Mouse (Mus musculus): ENCODE measurements around the gene Clca3a2. TPM values are rescaled to one million over a fixed set of nuclear protein-coding genes. Genes with fewer than 3 reads are reported as not detected.
"Not testable (repeated sequence)": the region's sequence is repeated elsewhere in the genome, so short reads cannot be mapped to it uniquely, and the experiment has no call there.

Gene Clca3a2
- polyA plus RNA-seq, 1 experiment from 2014 or later, result not detected

DNA sequence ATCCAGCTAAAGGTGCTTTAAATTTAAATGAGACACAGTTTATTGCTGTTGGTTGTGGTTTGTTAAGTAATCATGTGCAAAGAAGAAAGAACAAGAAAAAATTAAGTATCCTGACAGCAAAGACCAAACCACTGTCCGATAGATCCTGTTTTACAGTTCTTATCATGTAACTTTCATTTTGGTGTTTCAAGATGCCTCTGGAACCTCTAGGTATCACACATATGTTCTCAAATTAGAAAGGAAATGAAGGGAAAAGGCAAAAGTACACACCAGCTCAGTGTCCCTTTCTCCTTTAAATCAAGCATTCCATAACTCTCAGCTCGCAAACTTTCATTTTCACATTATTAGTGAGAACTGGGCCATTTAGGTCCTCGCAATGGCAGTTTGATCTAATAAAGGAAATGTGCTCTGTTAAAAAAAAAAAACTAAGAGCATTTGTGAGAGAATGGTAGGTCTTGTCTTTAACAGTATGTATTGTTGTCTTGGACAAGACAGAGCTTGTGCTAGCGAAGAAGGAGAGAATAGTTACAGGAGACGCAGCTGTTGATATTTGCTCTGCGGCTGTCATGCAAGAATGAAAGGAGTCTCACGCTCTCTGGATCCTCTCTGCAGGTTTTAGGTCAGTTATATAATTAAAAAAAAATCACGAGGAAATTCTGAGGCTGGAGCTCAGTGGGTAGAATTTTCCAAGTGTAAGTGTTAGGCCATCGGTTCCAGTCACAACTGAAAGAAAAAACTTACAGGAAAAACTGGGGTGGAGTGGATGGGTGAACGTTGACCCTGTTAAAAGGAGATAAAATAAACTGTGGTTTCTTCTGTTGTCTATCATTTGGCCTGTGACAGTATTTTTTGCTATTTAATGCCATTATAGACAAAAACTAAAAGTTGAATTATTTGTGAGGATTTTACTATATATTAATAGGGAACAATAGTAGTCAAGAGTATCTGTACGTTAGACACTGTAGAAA, 33.8 kb downstream of the Clca3a2 start:
- Histone ChIP-seq H3K4me3 (no peak overlapping the region), H3K9me3 (no peaks in the 10 kb centered on the region), H3K27me3 (ENCODE audit: poor library complexity, severe bottlenecking) (no peaks in the 10 kb centered on the region), H3K4me1 (no peaks in the 10 kb centered on the region), H3K36me3 (replicated peaks) (no peaks in the 10 kb centered on the region), H3K27ac (no peak overlapping the region)
- no peak for DNase-seq (ENCODE audit: extremely low spot score, low spot score)
- 90% methylated on average over 11 of the region's 11 CpGs for WGBS

DNA sequence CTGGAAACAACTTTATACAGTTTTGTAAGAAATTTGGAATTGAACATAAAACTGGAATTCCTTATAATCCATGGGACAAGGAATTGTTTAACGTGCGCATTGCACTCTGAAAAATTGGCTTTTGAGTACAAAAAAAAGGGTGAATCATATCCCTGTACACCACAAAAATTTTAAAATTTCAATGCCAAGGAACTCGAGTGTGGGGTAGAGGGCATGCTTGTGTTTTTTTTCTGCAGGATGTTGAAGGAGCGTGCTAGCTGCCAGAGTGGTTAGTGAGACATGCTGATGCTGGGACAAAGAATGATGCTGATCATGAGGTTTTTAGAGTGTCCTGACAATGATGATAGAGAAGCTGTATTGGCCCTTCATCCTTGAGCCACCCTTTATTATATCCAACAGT, 54.1 kb downstream of the Clca3a2 start:
- Histone ChIP-seq H3K27me3 (ENCODE audit: poor library complexity, severe bottlenecking) (no peaks in the 10 kb centered on the region), H3K9me3 (no peaks in the 10 kb centered on the region), H3K4me3 (no peak overlapping the region), H3K27ac (no peak overlapping the region), H3K4me1 (no peaks in the 10 kb centered on the region), H3K36me3 (replicated peaks) (no peaks in the 10 kb centered on the region)
- WGBS, result 90% methylated on average over 4 of the region's 4 CpGs
- no peak for DNase-seq (ENCODE audit: extremely low spot score, low spot score)

DNA sequence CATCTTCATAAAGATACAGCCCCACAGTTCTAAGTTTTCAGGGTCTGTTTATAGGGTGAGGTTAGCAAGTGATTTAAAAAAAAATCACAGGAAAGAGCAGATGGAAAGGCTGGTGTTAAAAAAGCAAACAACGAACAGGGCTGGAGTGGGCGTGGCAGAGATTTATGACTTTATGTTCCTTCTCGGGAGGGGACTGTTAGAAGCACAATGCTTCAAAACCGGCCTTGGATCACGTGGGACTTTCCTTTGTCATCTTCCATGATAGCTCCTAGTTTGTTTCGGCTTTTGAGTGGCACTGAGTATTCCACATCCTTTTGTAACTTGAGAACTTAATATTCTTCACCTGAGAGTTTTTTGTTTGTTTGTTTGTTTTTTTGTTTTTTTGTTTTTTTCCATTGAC, 57.8 kb downstream of the Clca3a2 start:
- no peak overlapping the region for H3K27ac ChIP-seq
- H3K4me1 ChIP-seq, result no peaks in the 10 kb centered on the region
- H3K27me3 ChIP-seq (ENCODE audit: poor library complexity, severe bottlenecking), result no peaks in the 10 kb centered on the region
- 85% methylated on average over 6 of the region's 6 CpGs for WGBS
- H3K9me3 ChIP-seq, result no peaks in the 10 kb centered on the region
- no peak for DNase-seq (ENCODE audit: extremely low spot score, low spot score)
- no peak overlapping the region for H3K4me3 ChIP-seq
- H3K36me3 ChIP-seq (replicated peaks), result no peaks in the 10 kb centered on the region

DNA sequence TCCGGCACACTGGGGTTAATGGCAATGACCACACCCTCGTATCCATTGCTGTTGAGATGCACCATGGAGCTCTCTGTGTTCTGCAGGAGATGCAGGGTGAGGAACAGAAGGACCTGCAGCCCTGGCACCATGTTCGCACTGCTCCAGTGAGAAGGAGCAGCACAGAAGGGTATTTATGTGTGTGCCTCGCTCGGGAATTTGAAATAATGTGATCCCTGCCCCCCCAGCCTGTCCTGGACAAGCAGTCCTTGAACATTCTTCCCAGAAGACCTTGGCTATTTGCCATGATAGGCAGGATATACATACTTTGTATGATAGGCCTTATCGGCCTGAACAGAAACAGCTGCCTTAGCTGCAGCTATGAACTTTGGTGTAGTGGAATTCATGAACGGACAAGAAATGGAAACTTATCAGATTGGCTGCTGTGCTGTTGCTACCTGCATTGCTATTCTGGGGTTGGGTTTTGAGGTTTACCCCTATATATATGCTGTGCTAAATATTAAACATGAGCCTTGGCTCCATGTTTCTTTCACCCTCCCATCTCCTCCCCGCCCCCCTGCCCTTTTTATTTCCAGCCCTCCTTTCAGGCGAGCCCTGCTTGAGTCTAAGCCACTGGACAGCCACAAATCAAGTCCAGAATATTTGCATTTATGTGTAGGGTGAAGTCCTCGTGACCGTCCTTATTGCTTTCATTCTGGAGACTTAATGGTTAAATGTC, 58.5 kb downstream of the Clca3a2 start, which contains the start of gene Clca3a1:
TSS of gene Clca3a1 (minus strand) at position 386 of the 718 bp plus-strand sequence.
- Histone ChIP-seq H3K27me3 (ENCODE audit: poor library complexity, severe bottlenecking) (no peaks in the 10 kb centered on the region), H3K4me1 (no peaks in the 10 kb centered on the region), H3K9me3 (no peaks in the 10 kb centered on the region), H3K4me3 (no peak within 1 kb of the TSS), H3K36me3 (replicated peaks) (no peaks in the 10 kb centered on the region), H3K27ac (no peak within 1 kb of the TSS)
- DNase-seq (ENCODE audit: extremely low spot score, low spot score), result no peak
- WGBS, result 90% methylated on average over 10 of the region's 11 CpGs

DNA sequence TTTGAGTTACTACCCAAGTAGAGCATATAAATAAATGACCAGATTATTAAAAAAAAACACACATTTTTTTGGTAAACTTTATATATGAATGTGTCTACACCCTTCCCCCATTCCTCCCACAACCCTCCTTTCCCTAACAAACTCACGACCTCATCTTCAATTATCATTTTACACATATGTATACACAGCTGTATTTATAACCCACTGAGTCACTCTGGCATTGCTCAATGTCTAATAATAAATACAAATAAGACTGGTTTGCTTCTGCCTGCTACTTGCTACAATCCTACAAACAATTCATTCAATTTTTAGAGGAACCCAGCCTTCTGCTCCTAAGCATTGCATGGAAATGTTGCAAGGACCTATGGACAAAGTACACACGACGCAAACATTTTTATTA, 59.6 kb downstream of the Clca3a2 start:
- no peak for DNase-seq (ENCODE audit: extremely low spot score, low spot score)
- Histone ChIP-seq H3K27ac (no peak overlapping the region), H3K9me3 (no peaks in the 10 kb centered on the region), H3K36me3 (replicated peaks) (no peaks in the 10 kb centered on the region), H3K4me1 (no peaks in the 10 kb centered on the region), H3K4me3 (no peak overlapping the region), H3K27me3 (ENCODE audit: poor library complexity, severe bottlenecking) (no peaks in the 10 kb centered on the region)
- WGBS, result 91% methylated on average over 3 of the region's 3 CpGs

DNA sequence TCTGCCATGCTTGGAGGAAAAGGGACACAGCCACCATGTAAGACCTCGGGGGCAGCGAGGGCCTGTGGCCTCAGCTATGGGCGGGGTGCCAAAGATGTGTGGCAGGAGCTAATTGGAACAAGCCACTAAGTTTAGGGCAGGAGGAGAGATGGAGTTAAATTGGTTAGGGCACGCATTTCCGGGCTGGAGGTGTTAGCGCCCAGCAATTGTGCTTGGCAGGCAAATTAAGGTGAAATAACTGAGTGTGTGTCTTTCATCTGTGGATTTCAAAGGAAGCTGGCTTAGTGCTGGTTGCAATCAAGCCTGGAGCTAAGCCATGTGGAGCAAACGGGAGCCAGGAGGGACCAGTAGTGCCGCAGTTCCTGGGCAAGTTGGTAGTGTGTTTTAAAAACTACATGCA, 63.2 kb downstream of the Clca3a2 start:
- 88% methylated on average over 8 of the region's 8 CpGs for WGBS
- not testable (repeated sequence) for H3K4me1 ChIP-seq; H3K36me3 ChIP-seq (replicated peaks); H3K27ac ChIP-seq; H3K4me3 ChIP-seq; H3K9me3 ChIP-seq; H3K27me3 ChIP-seq (ENCODE audit: poor library complexity, severe bottlenecking); DNase-seq (ENCODE audit: extremely low spot score, low spot score)

DNA sequence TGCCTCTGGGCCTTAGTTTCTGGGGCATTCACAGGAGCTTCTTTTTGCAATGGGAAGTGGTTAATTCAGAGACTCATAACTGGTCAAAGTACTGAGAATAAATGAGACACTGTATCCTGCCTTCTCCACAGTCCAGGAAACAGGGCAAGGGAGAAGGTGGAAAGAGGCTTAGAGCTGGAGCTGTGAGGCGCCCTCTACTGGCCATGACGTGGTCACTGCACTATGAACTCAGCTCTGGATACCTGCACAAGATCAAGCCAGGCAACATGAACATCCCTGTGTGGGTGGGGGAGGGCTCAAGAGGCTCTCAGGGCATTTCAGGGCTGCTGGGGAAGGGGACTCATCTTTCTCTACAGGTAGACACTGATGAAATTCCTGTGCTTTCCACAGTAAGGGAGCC, 66.2 kb downstream of the Clca3a2 start:
- DNase-seq (ENCODE audit: extremely low spot score, low spot score), result no peak
- 7% methylated on average over 2 of the region's 2 CpGs for WGBS

DNA sequence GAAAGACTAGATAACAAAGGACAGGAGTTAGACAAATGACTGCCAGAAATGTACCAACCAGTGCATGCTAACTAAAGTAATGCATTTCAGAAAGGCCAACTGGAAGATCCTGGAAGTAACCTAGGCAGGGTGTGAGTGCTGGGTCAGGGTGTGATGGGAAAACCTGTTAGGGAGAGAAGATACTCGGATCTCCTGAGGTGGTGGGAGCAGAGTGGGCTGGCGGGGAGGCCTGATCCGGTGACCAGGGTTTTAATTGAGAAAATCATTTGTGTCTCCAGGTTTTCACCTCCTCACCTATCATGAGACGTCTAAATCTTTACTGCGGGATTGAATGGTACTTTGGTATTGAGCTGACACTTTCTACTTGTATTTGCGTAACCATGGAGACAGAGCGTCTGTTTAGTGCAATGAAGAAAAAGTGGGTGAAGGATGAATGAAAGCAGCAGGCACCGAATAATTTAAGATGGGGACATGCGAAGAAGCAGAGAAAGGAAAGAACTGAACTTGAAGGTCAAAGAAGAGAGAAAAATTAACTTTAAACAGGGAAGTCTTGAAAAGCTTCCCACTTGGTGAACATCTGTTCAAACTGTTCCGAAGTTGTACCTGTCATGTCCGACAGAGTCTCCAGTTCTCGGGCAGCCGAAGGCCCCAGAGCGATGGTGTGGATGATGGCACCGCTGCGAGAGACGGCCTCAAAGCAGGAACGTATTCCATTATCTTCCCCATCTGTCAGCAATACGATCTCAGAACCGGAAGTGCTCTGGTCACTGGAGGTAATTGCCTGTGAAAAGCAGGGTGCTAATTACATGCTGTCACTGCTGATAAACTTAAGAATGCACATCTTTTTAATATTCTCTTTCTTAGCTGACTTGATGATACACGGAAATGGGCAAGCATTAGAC, 70.0 kb downstream of the Clca3a2 start:
- H3K9me3 ChIP-seq; H3K27ac ChIP-seq; DNase-seq (ENCODE audit: extremely low spot score, low spot score); H3K4me1 ChIP-seq; H3K36me3 ChIP-seq (replicated peaks); H3K27me3 ChIP-seq (ENCODE audit: poor library complexity, severe bottlenecking); H3K4me3 ChIP-seq: not testable (repeated sequence)
- 86% methylated on average over 20 of the region's 21 CpGs for WGBS

More for the DNA sequence above, 66.2 kb downstream of the Clca3a2 start:
- H3K36me3 ChIP-seq (replicated peaks), result no peaks in the 10 kb centered on the region
- no peak overlapping the region for H3K4me3 ChIP-seq
- no peaks in the 10 kb centered on the region for H3K27me3 ChIP-seq (ENCODE audit: poor library complexity, severe bottlenecking)
- no peaks in the 10 kb centered on the region for H3K9me3 ChIP-seq
- no peaks in the 10 kb centered on the region for H3K4me1 ChIP-seq
- no peak overlapping the region for H3K27ac ChIP-seq

DNA sequence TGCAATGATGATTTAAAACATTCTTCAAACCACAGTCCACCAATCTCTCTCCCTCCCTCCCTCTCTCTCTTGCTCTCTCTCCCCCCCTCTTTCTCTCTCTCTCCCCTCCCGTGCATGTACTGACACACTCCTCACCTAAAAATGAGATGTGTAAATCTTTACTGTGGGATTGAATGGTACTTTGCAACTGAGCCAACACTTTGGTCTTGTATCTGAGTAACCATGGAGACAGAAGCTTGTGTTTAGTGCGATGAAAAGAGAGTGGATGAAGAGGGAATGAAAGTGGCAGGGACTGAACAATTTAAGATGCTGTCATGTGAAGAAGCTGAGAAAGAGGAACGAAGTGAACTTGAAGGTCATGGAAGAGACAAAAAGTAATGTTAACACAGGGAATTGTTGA, 71.6 kb downstream of the Clca3a2 start:
- not testable (repeated sequence) for H3K4me3 ChIP-seq; H3K4me1 ChIP-seq; H3K36me3 ChIP-seq (replicated peaks); H3K27me3 ChIP-seq (ENCODE audit: poor library complexity, severe bottlenecking); DNase-seq (ENCODE audit: extremely low spot score, low spot score); H3K27ac ChIP-seq; H3K9me3 ChIP-seq
- 74% methylated on average over 3 of the region's 3 CpGs for WGBS

Other genes starting within 250 kb of the Clca3a2 start
- 12.4 and 13.7 TPM in 2 replicates for gene Hs2st1, start 249.3 kb downstream of the Clca3a2 start, polyA plus RNA-seq (2016; fragmentation: Nextera tagmentation; extraction: Ambion mirVana)
- 480 and 492 TPM in 2 replicates for gene Selenof, start 249.2 kb downstream of the Clca3a2 start, polyA plus RNA-seq (2016; fragmentation: Nextera tagmentation; extraction: Ambion mirVana)
- 57.5 and 58.6 TPM in 2 replicates for gene Sh3glb1, start 99.2 kb downstream of the Clca3a2 start, polyA plus RNA-seq (2016; fragmentation: Nextera tagmentation; extraction: Ambion mirVana)
- gene Clca3a1, start 58.5 kb downstream of the Clca3a2 start, polyA plus RNA-seq (2016; fragmentation: Nextera tagmentation; extraction: Ambion mirVana), result not detected in 2 replicates
- not detected in 2 replicates for gene Clca3b, start 29.9 kb upstream of the Clca3a2 start, polyA plus RNA-seq (2016; fragmentation: Nextera tagmentation; extraction: Ambion mirVana)
- gene Clca4b, start 113.0 kb upstream of the Clca3a2 start, polyA plus RNA-seq (2016; fragmentation: Nextera tagmentation; extraction: Ambion mirVana), result not detected in 2 replicates
- 0.05 TPM in 1 of 2 replicates, not detected in the other for gene Clca4a, start 155.6 kb upstream of the Clca3a2 start, polyA plus RNA-seq (2016; fragmentation: Nextera tagmentation; extraction: Ambion mirVana)
- gene Clca1, start 213.3 kb upstream of the Clca3a2 start, polyA plus RNA-seq (2016; fragmentation: Nextera tagmentation; extraction: Ambion mirVana), result not detected in 2 replicates

Data from forebrain, embryonic 10.5 days (tissue).